Mouse (Mus musculus) lung, embryonic 16.5 days (tissue): ENCODE measurements around the gene Olfr287. TPM values are rescaled to one million over a fixed set of nuclear protein-coding genes. Genes with fewer than 3 reads are reported as not detected.

Source experiments
- ATAC-seq: fragments of 200-750 bp; cut with Nextera tagmentation; 2 replicates; pipeline ENCODE4 v1.8.0; 2017; ENCODE audit warnings: low read depth, mild to moderate bottlenecking, moderate library complexity
- H3K27ac ChIP-seq: fragments of 300-500 bp; sonication (generic); 2 replicates; pipeline ENCODE4 v1.5.1; 2014; ENCODE audit warnings: mild to moderate bottlenecking, control low read depth, low read length
- H3K27me3 ChIP-seq: fragments of 300-500 bp; sonication (generic); 2 replicates; pipeline ENCODE4 v1.6.1; 2014; ENCODE audit warnings: low read depth, low read length, mixed read lengths; ENCODE audit not compliant: control insufficient read depth, insufficient read depth
- H3K36me3 ChIP-seq: fragments of 300-500 bp; sonication (generic); 2 replicates; pipeline ENCODE4 v1.6.1; 2014; ENCODE audit warnings: low read length; ENCODE audit not compliant: control insufficient read depth, insufficient read depth
- H3K4me1 ChIP-seq: fragments of 300-500 bp; sonication (generic); replicated peaks from 2 replicates; pipeline ENCODE4 v1.6.1; 2014; ENCODE audit warnings: low read length, mixed read lengths; ENCODE audit not compliant: control insufficient read depth, insufficient read depth
- H3K4me2 ChIP-seq: fragments of 300-500 bp; sonication (generic); 2 replicates; pipeline ENCODE4 v1.6.1; 2014; ENCODE audit warnings: low read depth, low read length, control low read depth
- H3K4me3 ChIP-seq: fragments of 300-500 bp; sonication (generic); 2 replicates; pipeline ENCODE4 v1.5.1; 2014; ENCODE audit warnings: mild to moderate bottlenecking, low read length, control low read depth
- H3K9ac ChIP-seq: fragments of 300-500 bp; sonication (generic); 2 replicates; pipeline ENCODE4 v1.6.1; 2014; ENCODE audit warnings: low read length, control low read depth
- H3K9me3 ChIP-seq: fragments of 300-500 bp; sonication (generic); 2 replicates; pipeline ENCODE4 v1.6.1; 2016; ENCODE audit warnings: low read length; ENCODE audit not compliant: control insufficient read depth
- WGBS: fragments of 180-500 bp; shearing (Covaris S2); extraction: QIAGEN DNeasy Blood & Tissue Kit; methylation state at CpG from one replicate; pipeline ENCODE4 v1.1.7; 2014; 5-methylcytosine and 5-hydroxymethylcytosine counted together
- polyA plus RNA-seq: library from polyadenylated mRNA; unstranded; fragments of >200 nt; fragmentation: Nextera tagmentation; extraction: Ambion mirVana; gene quantifications from 2 replicates; pipeline ENCODE4 v1.2.1, GENCODE M21; 2015

Gene Olfr287
- polyA plus RNA-seq, 1 experiment from 2014 or later = not detected

- no peaks in the 10 kb centered on the region for H3K4me1 ChIP-seq
- H3K4me2 ChIP-seq = no peak overlapping the region
- ATAC-seq = no peak
- peak overlapping the region; percentile 54 for H3K27ac ChIP-seq
- H3K36me3 ChIP-seq = no peaks in the 10 kb centered on the region
- H3K27me3 ChIP-seq = no peaks in the 10 kb centered on the region
- H3K9ac ChIP-seq = no peak overlapping the region
- WGBS = 57% methylated on average over 5 of the region's 5 CpGs
- H3K9me3 ChIP-seq = no peaks in the 10 kb centered on the region
- H3K4me3 ChIP-seq = no peak overlapping the region
Observed at GRCm38 (mm10) chr15:98213336-98213870, 7.5 kb downstream of the Olfr287 start.

- H3K9ac ChIP-seq = no peak overlapping the region
Observed at GRCm38 (mm10) chr15:98209676-98210075, 11.2 kb downstream of the Olfr287 start.

GRCm38 (mm10) chr15:98195442-98195841 lies 25.4 kb downstream of the Olfr287 start, which contains the start of gene Olfr288:
Gene Olfr288 (minus strand): TSS chr15:98195542.
- Histone ChIP-seq H3K27me3 (no peaks in the 10 kb centered on the region), H3K4me1 (no peaks in the 10 kb centered on the region), H3K36me3 (no peaks in the 10 kb centered on the region), H3K27ac (no peak within 1 kb of the TSS), H3K4me2 (no peak within 1 kb of the TSS), H3K4me3 (no peak within 1 kb of the TSS), H3K9me3 (no peaks in the 10 kb centered on the region), H3K9ac (no peak within 1 kb of the TSS)
- 79% methylated on average over 2 of the region's 3 CpGs for WGBS
- ATAC-seq = no peak

More at GRCm38 (mm10) chr15:98209676-98210075, 11.2 kb downstream of the Olfr287 start:
- Histone ChIP-seq H3K9me3 (no peaks in the 10 kb centered on the region), H3K4me2 (no peak overlapping the region), H3K4me3 (no peak overlapping the region), H3K27me3 (no peaks in the 10 kb centered on the region), H3K4me1 (no peaks in the 10 kb centered on the region), H3K27ac (no peak overlapping the region), H3K36me3 (no peaks in the 10 kb centered on the region)
- 62% methylated on average over 7 of the region's 7 CpGs for WGBS
- ATAC-seq = no peak

- Histone ChIP-seq H3K4me2 (no peak overlapping the region), H3K4me3 (no peak overlapping the region), H3K4me1 (0 out of 2 replicates have a peak, but pooled peaks cover 6% of the 10 kb centered on the region), H3K9ac (no peak overlapping the region), H3K27me3 (no peaks in the 10 kb centered on the region), H3K36me3 (no peaks in the 10 kb centered on the region), H3K27ac (no peak overlapping the region), H3K9me3 (no peaks in the 10 kb centered on the region)
- ATAC-seq = no peak
- WGBS = 41% methylated on average over 4 of the region's 4 CpGs
Observed at GRCm38 (mm10) chr15:98184456-98184855, 36.4 kb downstream of the Olfr287 start.

GRCm38 (mm10) chr15:98181856-98182570 lies 38.8 kb downstream of the Olfr287 start:
- 63% methylated on average over 12 of the region's 12 CpGs for WGBS
- H3K27me3 ChIP-seq = 0 out of 2 replicates have a peak, but pooled peaks cover 3% of the 10 kb centered on the region
- no peaks in the 10 kb centered on the region for H3K36me3 ChIP-seq
- no peak for ATAC-seq
- H3K9ac ChIP-seq = no peak overlapping the region
- H3K4me1 ChIP-seq = 0 out of 2 replicates have a peak, but pooled peaks cover 6% of the 10 kb centered on the region
- no peak overlapping the region for H3K4me2 ChIP-seq
- H3K9me3 ChIP-seq = no peaks in the 10 kb centered on the region
- H3K4me3 ChIP-seq = no peak overlapping the region
- no peak overlapping the region for H3K27ac ChIP-seq

GRCm38 (mm10) chr15:98181132-98181711 lies 39.6 kb downstream of the Olfr287 start:
- ATAC-seq = peak; percentile 99
- no peaks in the 10 kb centered on the region for H3K36me3 ChIP-seq
- 0 out of 2 replicates have a peak, but pooled peaks cover 3% of the 10 kb centered on the region for H3K27me3 ChIP-seq
- H3K4me1 ChIP-seq = 0 out of 2 replicates have a peak, but pooled peaks cover 6% of the 10 kb centered on the region
- under 1% methylated on average over 30 of the region's 30 CpGs for WGBS
- peak overlapping the region; percentile 32; the same call in 1 of the 2 replicates for H3K27ac ChIP-seq
- peak overlapping the region; percentile 69 for H3K4me2 ChIP-seq
- H3K4me3 ChIP-seq = peak overlapping the region; percentile 61
- no peaks in the 10 kb centered on the region for H3K9me3 ChIP-seq
- peak overlapping the region; percentile 49 for H3K9ac ChIP-seq

GRCm38 (mm10) chr15:98180567-98181131 lies 40.2 kb downstream of the Olfr287 start:
- no peaks in the 10 kb centered on the region for H3K9me3 ChIP-seq
- H3K27me3 ChIP-seq = peaks cover 4% of the 10 kb centered on the region; the same call in 1 of the 2 replicates
- peak overlapping the region; percentile 35; the same call in 1 of the 2 replicates for H3K27ac ChIP-seq
- no peaks in the 10 kb centered on the region for H3K36me3 ChIP-seq
- 0 out of 2 replicates have a peak, but pooled peaks cover 6% of the 10 kb centered on the region for H3K4me1 ChIP-seq
- H3K4me2 ChIP-seq = peak overlapping the region; percentile 69
- H3K4me3 ChIP-seq = peak overlapping the region; percentile 61
- WGBS = 7% methylated on average over 26 of the region's 26 CpGs
- no peak for ATAC-seq
- H3K9ac ChIP-seq = peak overlapping the region; percentile 49; the same call in 1 of the 2 replicates

GRCm38 (mm10) chr15:98177320-98177719 lies 43.5 kb downstream of the Olfr287 start:
- ATAC-seq = no peak
- Histone ChIP-seq H3K4me3 (no peak overlapping the region), H3K9me3 (no peaks in the 10 kb centered on the region), H3K36me3 (no peaks in the 10 kb centered on the region), H3K27ac (no peak overlapping the region), H3K4me2 (no peak overlapping the region), H3K9ac (no peak overlapping the region), H3K27me3 (peaks cover 15% of the 10 kb centered on the region), H3K4me1 (0 out of 2 replicates have a peak, but pooled peaks cover 6% of the 10 kb centered on the region)
- 54% methylated on average over 3 of the region's 3 CpGs for WGBS

GRCm38 (mm10) chr15:98173821-98174220 lies 47.0 kb downstream of the Olfr287 start:
- H3K27me3 ChIP-seq = peaks cover 46% of the 10 kb centered on the region
- H3K4me3 ChIP-seq = no peak overlapping the region

More at GRCm38 (mm10) chr15:98173821-98174220, 47.0 kb downstream of the Olfr287 start:
- Histone ChIP-seq H3K4me1 (no peaks in the 10 kb centered on the region), H3K9me3 (no peaks in the 10 kb centered on the region), H3K27ac (no peak overlapping the region), H3K4me2 (no peak overlapping the region), H3K36me3 (no peaks in the 10 kb centered on the region), H3K9ac (no peak overlapping the region)
- WGBS = 38% methylated on average over 8 of the region's 8 CpGs
- no peak for ATAC-seq
